Mouse (Mus musculus) adrenal gland, adult 2 months (tissue): ENCODE measurements around the gene Il11ra1. TPM values are rescaled to one million over a fixed set of nuclear protein-coding genes. Genes with fewer than 3 reads are reported as not detected.

Experiments
- DNase-seq: peaks from one replicate; pipeline ENCODE4 v3.0.0; 2021
- polyA plus RNA-seq: library from polyadenylated mRNA; depleted of rRNA; stranded (reverse); fragments of >200 nt; gene quantifications from 2 replicates; pipeline ENCODE4 v1.2.3, GENCODE M21; 2012
- total RNA-seq, 2 experiments: library from RNA; stranded (reverse); gene quantifications; 2 replicates each; pipeline ENCODE4 v1.2.3; 2021

Gene Il11ra1
- total and polyA plus RNA-seq, 3 experiments = 53.0 to 290 (median 90.8) TPM

- no peak for DNase-seq
These were observed 8.5 kb downstream of the Il11ra1 start for GRCm38 (mm10) chr4:41708192-41708745.

- no peak for DNase-seq
These were observed 10.4 kb downstream of the Il11ra1 start for GRCm38 (mm10) chr4:41710229-41710628.

DNA sequence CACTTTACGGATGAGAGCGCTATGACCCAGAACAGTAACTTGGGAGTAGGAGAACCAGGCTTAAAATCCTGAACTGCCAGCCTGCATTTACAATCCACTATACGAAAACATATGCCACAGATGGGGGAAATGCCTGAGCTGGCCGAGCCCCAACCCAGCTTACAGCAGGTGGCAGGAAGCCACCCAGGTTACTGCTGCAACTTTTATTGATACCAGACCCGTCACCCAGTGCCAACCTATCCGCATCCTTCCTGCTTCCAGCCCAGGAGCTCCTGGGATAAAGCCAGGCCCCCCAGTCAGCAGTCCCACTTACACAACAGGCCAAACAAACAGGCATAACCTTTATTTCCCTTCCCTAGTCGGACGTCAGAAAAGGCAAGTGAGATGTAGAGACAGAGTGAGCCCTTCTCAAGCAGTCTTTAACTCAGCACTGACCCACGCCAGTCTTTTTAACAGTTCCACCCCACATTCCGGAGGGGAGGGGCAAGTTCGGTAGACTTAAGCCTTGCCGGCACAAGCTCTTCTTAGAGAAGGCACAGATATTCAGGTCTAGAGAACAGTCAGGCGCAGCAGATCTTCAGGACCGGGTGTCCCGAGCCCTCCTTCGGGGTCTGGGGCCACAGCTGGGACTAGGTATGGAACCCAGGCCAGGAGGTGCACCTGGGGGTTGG lies 12.1 kb downstream of the Il11ra1 start:
- DNase-seq = no peak

DNA sequence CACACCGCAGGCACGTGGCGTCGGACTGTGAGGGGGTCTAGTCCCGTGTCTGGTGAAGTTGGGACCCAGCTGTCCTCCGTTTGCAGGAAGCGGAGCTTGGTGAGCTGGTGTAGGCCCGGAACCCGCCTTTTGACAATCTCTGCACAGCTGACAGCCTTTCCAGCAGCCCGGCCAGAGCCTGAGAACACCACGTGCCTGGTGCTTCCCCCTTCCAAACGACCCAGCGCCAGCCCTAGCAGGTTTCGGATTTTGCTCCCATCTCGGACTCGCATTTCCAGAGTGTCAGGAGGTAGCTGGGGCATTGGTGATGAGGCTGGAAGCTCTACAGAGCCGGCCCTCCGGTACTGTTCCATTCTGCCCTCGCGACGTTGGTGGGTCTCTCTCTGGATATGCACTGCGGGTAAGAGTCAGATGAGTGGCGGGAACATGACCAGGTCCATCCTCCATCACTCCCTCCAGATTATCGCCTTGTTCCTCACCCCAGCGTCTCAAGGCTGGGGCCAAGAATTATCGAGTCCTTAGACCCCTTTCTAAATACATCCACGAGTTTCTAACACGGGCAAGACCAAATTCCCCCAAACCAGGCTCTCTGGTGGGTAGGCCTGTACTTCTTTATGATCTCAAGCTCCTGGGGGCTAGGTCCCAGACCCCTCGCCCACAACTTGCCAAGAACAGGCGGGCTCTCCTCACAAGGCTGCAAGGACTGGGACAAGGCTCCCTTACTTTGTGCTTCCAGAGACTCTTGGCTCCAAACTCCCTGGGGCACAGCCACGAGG lies 12.8 kb downstream of the Il11ra1 start:
- no peak for DNase-seq

GRCm38 (mm10) chr4:41713197-41714067 lies 13.6 kb downstream of the Il11ra1 start, which contains the start of gene Rpp25l:
TSS of gene Rpp25l (minus strand) at chr4:41713534.
- DNase-seq = peak; percentile 92

DNA sequence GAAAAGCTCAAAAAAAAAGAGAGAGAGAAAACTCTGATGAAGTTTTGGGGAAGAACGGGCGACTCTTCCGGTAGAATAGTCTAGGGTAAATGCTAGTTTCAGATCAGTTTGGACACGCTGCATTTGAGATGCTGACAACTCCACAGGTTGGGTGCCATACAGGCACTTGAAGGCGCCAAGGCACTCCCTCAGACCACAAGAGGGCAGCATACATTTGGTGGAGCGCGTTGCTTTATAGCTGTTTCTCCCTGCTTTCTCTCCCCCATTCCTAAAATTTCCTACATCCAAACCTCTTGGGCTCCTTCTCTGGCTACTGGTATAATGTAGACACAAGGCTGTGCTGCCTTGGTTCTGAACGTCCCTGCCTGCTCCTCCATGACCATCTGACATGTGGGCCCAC lies 14.5 kb downstream of the Il11ra1 start:
- peak; percentile 68 for DNase-seq

DNA sequence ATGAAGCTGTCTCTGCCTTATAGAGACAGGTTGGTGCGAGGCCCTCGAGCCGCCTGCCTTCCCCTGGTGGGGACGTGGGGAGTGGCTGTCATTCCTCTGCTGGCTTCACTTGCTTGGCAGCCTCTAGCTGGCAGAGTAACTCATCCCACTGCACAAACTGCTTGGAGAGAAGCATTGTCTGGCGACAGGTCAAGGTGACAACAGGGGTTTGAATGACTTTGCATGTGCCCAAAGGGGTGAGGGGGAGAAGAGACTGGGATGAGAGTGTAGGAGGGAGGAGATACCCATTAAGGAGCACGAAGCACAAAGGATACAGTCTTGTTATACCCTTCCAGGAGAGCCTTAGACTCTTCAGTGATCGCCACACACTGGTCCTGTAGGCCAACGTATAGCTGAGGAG lies 15.3 kb downstream of the Il11ra1 start:
- no peak for DNase-seq

DNA sequence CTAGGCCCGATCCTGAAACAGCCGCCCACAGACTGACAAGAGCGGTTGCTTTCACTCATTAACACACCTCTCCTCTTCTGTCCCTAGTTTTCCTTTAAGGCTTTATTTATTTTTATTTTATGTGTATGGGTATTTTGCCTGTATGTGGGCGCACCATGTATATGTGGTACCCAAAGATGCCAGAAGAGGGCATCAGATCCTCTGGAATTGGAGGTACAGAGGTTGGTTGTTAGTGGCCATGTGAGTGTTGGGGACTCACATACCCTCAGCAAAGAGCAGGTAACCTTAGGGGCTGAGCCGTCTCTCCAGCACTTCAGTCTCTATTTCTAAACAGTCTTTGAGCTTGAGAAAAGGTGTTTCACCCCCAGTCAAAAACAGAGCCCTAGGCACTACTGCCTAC lies 15.8 kb downstream of the Il11ra1 start:
- DNase-seq = no peak

DNA sequence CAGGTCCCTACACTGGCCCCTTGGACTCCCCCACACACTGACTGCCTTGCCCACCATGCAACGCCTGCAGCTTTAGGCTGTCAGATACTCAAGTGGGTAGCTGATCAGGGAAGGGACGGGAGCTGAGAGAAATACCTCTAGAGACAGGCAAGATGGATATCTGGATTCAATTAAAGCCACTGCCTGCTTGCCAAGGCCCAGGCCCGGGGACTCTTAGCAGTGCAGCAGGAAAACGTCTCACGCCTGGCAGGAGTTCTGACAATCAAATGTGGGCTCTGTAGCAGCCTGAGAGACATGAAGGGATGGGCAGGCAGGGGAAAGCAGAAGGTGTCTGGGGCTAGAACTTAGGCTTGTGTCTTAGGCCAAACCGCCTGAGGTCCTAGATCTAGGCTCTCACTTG lies 17.0 kb downstream of the Il11ra1 start:
- DNase-seq = no peak

GRCm38 (mm10) chr4:41722918-41723351 lies 23.1 kb downstream of the Il11ra1 start, which contains the start of gene Dctn3:
TSS of gene Dctn3 (minus strand) at chr4:41723170.
- DNase-seq = peak; percentile 92

DNA sequence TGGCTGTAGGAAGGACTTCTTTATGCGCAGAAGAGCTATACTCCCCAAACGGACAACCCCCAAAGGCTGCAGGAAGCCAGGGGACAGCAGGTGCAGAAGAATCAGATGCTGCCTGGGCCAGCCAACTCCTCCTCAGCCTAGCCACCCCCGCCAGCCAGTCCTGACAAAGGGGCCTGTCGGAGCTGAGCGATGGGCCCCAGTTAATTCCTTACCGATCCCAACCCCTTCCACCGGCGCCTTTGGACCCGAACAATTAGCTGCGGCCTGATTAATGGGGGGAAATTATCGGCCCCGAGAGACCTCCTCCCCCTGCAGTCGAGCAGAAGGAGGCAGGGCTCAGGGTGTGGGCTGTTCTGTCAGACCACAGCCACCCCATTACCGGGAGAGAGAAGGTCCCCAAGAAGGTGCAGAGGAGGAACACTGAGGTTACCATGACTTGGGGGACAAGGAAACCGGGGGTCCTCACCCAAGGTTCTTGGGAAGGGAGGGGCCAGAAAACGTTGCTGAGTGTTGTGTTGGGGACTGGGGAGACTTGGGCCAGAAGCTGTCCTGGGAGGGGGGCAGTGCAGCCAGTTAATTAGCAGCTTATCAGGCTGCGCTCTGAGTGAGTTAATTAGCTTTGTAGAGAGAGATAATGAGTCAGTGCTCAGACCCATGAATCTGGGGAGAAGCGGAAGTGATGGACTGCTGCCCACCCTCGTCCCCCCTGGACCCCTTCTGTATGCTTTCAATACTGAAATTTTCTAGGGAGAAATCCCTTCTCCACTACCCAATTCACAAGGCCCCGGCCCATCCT lies 27.2 kb downstream of the Il11ra1 start:
- DNase-seq = no peak

GRCm38 (mm10) chr4:41731052-41731765 lies 31.4 kb downstream of the Il11ra1 start, which contains the start of gene Arid3c:
TSS of gene Arid3c (minus strand) at chr4:41731142.
- no peak for DNase-seq

DNA sequence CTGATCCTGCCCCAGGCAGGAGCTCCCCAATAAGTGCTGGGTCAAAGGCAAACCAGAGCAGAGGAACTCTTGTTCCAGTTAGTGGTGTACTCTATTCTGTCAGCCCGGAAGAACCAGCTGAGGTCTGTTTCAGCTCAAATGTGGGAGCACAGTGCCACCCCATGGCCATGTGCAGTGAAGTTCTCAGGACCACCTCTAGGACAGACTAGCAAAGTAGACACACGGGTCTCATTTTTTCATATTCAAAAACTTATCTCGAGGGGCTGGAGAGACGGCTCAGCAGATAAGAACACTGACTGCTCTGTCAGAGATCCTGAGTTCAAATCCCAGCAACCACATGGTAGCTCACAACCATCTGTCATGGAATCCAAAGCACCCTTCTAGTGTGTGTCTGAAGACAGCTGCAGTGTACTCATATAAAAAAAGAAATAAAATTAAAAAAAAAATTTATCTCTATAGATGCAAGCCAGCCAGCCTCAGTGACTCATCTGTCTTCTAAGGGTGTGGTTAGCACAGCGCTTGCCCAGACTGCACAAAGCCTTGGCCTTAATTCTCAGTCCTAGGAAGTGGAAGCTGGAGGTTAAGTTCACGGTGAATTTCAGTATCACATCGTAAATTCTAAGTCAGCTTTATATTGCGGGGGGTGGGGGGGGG lies 37.9 kb downstream of the Il11ra1 start:
- peak; percentile 75 for DNase-seq

- no peak for DNase-seq
These were observed 38.4 kb downstream of the Il11ra1 start for GRCm38 (mm10) chr4:41738256-41738603.

DNA sequence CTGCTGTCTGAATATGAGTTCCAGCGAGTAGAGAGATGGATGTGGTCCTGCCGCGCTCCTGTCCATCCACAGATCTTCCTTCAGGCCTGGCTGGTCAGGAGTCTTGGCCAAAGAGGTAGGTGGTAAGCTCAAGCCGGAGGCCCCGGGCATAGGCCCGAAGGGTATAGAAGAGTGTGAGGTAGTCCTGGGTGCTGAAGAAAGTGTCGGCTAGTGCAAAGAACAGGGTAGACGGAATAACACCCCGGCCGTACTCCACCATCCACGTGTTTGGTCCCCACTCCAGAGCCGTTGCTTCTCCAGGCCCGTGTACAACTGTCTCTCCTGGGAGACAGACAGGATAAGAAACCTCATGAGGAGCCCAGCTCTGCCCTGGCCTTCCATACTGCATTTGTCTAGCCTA lies 39.5 kb downstream of the Il11ra1 start:
- no peak for DNase-seq

DNA sequence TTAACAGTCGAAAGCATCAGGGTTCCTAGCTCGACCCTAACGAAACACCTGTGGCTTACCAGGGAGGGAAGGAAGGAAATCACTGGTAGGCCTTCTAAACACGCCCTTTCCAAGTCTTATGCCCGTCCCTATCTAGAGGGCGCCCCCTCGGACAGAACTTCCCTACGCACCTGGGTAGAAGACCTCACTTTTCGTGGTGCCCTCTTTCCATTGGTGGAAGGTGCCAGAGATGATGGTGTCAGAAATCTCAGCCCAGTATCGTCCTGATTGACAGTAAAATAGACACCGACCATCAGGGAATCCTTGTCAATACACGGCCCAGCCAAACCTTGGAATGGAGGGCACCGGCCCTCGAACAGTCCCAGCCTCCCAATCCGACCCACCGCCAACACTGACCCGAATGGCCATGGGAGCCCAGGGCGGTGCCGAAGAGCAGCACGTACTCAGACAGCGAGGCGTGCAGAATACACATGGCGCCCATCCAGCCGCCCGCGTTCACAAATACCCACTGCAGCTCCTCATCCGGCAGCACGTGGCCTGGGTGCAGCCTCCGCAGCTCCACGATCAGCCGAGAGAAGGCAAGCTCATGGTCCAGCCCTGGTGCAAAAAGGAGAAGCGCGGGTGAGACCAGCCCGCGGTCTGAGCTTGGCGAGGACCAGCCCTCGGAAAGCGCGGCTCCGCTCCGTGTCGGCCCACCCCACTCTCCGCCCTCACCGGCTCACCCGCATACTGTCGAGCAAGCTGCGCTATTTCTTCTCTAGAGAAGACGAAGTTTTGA lies 40.8 kb downstream of the Il11ra1 start:
- DNase-seq = no peak

DNA sequence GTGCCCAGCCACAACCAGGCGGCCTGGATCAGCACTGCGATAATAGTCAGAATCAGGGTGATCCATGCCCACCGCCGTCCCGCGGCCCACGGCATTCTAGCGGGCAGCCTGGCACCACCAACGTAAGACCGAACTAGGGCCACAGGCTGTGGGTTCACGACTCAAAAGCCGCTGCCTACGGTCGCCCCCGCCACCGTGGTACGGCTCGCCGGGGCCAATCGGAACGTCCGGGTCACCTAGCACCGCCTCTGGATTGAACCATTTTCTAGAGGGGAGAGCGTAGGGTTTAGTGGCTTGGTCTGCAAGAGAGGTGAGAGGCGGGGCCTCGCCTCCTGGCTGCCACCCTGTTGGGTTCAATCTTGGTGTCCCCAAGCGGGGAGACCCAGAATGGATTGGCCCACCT lies 41.4 kb downstream of the Il11ra1 start:
- DNase-seq = peak; percentile 98

DNA sequence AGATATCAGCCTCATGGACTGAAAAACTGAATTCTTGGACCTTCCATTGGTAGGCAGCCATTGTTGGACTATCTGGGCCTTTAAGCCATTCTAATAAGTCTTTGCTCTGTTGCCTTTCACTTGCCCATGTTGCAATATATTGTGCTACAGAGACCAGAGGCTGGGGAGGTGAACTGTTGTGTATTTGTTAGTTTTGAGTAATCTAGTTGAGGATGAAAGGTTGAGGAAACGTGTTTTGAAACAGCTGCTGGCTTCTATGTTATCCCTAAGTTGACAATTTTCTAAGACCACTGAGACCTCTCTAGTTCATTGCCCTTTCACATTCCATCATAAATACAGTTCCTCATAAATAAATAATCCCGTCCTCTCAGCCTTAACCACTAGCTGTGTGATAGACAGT lies 44.3 kb downstream of the Il11ra1 start:
- DNase-seq = no peak

DNA sequence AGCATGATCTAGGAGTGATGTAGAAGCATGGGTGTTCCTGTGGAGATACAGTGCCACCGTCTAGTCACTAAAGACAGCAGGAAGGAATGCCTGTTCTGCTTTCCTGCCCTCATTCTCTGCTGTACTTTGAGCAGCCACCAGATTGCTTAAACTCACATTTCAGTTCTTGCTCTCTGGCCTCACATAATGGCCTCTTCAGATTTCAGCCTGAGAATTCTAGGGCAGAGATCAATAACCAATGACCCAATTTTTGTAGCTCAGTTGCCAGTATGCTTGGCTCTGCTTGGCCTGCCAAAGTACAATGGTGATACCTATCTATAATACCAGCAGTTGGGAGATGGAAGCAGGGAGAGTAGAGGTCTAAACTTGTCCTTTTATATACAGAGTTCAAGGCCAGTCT lies 45.2 kb downstream of the Il11ra1 start:
- no peak for DNase-seq
